Mouse (Mus musculus) spleen, postnatal 36 days (tissue): ENCODE measurements around the gene Zfp827.
A peak's percentile ranks its signal among the peaks of the same experiment; 100 is the strongest.

Experiments used
- DNase-seq, 2 experiments: peaks; one replicate each; pipeline ENCODE4 v3.0.0; 2022; ENCODE audit warnings: low spot score in 2 of 2, mixed read lengths in 1 of 2

Zfp827 gene

DNA sequence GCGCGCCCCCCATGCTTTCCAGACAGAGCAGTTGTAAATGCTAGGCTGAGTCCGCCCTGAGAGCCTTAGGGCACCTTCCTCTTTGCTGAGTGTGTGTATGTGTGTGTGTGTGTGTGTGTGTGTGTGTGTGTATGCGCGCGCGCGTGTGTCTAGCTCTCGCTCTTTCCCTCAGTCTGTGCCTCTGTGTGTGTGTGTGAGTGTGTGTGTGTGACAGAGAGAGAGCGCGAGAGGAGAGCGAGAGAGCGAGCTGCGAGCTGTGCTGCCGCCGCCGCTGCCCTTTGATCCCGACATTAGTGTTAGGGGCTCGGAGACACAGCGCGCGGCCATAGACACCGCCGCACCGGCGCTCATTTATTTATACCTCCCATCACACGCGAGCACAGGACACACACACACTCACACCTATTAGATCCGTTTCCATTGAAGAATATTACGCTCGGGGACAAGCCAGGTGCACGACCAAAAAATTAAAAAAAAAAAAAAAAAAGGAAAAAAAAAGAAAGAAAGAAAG lies at the start of gene Zfp827:
Gene Zfp827, plus strand, starts transcription at position 461 of the 511 bp plus-strand sequence.
- peak; percentile 78 to 81 for DNase-seq

GRCm38 (mm10) chr8:79004341-79004740 lies 23.9 kb upstream of the Zfp827 start:
- DNase-seq: no peak

DNA sequence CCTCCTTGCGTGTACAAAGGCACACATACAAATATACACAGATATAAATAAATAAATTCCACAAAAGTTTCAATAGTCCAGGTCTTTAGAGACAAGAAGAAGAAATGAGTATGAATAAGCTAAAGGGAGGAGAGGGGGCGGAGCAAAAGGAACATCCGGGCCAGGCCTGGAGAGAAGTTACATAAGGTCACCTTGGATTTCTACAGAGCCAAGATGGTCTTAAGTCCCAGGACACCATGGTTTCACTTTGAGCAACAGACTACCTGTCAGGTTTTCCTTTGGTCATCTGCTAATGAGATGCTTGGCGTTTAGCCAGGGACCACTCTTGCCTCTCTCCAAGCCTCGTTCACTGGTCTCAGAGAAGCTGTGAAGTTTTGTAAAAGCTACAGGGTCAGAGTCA lies 13.2 kb upstream of the Zfp827 start:
- DNase-seq: no peak

DNA sequence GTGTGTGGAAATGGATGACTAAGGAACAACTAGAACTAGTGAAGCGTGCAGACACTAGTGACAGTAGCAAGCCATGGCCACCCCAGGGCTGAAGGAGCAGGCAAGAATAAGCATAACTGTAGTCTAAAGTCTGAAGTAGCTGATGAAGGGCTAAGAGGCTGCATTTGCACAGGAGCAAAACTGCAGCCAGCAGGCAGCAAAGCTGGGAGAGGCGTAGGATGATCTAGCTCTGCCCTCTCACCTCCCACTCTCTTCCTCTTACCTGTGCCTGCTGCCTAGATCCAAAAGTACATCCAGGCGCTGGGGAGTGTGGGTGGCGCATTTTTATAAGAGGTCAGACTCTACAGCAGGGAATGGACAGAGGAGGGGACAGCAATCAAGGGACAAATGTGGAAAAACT lies 12.2 kb upstream of the Zfp827 start:
- no peak for DNase-seq

DNA sequence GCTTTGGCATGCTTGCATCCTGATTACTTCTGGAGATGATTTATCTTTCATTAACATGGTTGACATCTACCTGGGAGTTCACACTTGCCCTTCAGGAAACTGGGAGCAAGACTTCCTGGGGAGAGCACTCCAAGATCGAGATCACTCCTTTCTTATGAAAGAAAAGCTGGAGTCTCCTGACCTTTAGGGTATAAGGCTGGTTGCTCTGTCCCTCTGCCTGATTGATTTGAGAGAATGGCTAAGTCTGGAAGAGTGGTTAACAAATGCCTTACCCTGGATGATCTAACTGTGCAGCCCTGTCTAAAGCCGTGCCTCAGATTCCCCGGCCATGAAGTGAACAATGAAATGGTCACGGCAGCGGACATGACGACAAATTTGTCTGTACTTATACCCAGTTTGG lies 11.7 kb upstream of the Zfp827 start:
- DNase-seq: no peak

DNA sequence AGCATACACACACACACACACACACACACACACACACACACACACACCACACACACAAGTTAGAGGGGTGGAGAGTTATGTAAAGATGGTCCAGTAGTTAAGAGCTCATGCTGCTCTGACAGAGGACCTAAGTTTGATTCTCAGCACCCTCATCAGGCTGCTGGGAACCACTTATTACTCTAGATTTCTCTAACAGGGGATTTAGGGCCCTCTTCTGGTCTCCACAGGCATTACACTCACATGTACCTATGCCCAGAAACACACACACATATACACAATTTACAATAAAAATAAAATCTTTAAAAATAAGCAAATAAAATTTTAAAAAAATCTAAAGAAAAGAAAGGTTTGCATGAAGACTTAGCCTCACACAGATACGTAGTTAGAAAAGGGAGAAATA lies 4.3 kb upstream of the Zfp827 start:
- DNase-seq: no peak

GRCm38 (mm10) chr8:79027319-79027718 lies 918 bp upstream of the Zfp827 start:
- DNase-seq: no peak

GRCm38 (mm10) chr8:79028541-79029395 lies 531 bp downstream of the Zfp827 start:
- DNase-seq: peak; percentile 49

GRCm38 (mm10) chr8:79029396-79030325 lies 1.4 kb downstream of the Zfp827 start:
- peak; percentile 51 to 54 for DNase-seq

GRCm38 (mm10) chr8:79030326-79031265 lies 2.4 kb downstream of the Zfp827 start:
- DNase-seq: peak; percentile 19 to 20

GRCm38 (mm10) chr8:79037532-79037931 lies 9.3 kb downstream of the Zfp827 start:
- DNase-seq: no peak

DNA sequence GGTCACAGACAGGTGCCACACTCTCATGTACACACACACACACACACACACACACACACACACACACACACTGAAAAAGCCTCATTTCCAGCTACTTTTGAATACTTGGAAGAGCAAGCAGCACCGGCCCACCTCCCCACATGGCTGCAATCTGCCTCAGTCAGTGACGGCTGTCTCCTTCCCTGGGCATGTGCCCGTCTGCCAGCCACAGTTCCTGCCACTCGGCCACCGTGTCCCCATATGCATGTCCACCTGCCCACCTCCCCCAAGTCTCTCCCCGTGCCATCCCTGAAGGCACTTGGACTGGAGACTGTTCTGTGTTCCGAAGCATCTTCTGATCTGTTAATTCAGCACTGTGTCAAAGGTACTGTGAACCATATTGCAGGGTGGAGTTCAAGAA lies 9.8 kb downstream of the Zfp827 start:
- no peak for DNase-seq

GRCm38 (mm10) chr8:79041429-79041828 lies 13.2 kb downstream of the Zfp827 start:
- no peak for DNase-seq

GRCm38 (mm10) chr8:79042252-79042651 lies 14.0 kb downstream of the Zfp827 start:
- no peak for DNase-seq

- no peak for DNase-seq
These were observed 16.4 kb downstream of the Zfp827 start for GRCm38 (mm10) chr8:79044673-79045072.

- DNase-seq: no peak
These were observed 18.4 kb downstream of the Zfp827 start for GRCm38 (mm10) chr8:79046659-79047058.

GRCm38 (mm10) chr8:79048388-79049005 lies 20.3 kb downstream of the Zfp827 start:
- no peak for DNase-seq

DNA sequence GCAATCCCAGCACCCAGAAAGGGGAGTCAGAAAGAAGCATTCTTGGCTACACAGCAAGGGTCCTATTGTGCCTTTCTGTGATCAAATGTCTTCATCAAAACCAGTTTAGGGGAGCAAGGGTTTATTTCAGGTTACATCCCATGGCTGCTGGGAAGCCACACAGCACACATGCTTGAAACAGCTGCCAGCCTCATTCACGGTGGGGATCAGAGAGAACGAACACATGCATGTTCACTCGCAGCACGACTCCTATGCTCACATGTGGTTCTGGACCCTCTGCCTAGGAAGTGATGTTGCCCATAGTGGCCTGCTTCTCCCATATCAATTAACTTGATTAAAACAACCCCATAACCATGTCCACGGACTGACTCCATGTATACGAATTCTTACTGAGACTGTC lies 26.0 kb downstream of the Zfp827 start:
- no peak for DNase-seq

GRCm38 (mm10) chr8:79057179-79057578 lies 28.9 kb downstream of the Zfp827 start:
- no peak for DNase-seq

GRCm38 (mm10) chr8:79059361-79059760 lies 31.1 kb downstream of the Zfp827 start:
- peak; percentile 29 to 30 for DNase-seq
